Mouse (Mus musculus): ENCODE results near the gene Cdkn1a.

DNA sequence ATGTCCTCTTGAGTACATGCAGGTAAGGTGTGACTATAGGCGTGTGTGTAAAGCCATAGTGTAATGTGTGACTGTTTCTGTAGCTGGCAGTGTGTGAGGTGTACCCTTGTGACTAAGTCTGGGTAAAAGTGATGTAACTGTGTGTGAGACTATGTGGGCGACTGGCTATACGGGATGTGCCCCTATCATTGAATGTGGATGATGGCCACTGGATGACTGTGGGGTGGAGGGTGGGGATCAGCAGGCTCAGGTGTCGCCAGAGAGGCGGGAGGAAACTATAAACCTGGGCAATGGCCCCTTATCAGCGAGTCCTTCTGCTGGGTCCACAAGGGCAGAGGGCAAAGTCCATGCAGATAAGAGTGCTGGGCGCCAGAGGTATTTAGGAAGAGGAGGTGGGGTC, 40.9 kb upstream of the Cdkn1a start:
- TF ChIP-seq POLR2A (IDR thresholded peaks at IDR 0.05; ENCODE audit: borderline replicate concordance, extremely low read depth, insufficient read depth, insufficient read length, poor library complexity, severe bottlenecking) (no peak), CTCF (IDR thresholded peaks at IDR 0.05; ENCODE audit: borderline replicate concordance, extremely low read depth, insufficient read depth, insufficient read length) (no peak)

Measured in brain, embryonic 14.5 days (tissue).